ENCODE assay signal across 10 mouse cellular contexts in genomic region chr14:25599934-25600333, GRCm38 (mm10).
A peak's percentile ranks its signal among the peaks of the same experiment; 100 is the strongest.
DNase-seq lines count a peak whose midpoint lies in the region; ATAC-seq lines count a peak whose summit lies in the region.
"Had no signal": no experiment of that assay in that cellular context is flagged by ENCODE, and none has a peak within 500 bp of the region (broad histone marks: within the 10 kb centered on the region; RNA-seq: fewer than 3 reads in every experiment).

No protein-coding gene starts in this region.

- no peak for DNase-seq in cerebellum, postnatal 10 days
- no peak for DNase-seq in hindbrain, embryonic 11.5 days (ENCODE audit: low spot score)
- peak; percentile 29 for DNase-seq in ES-CJ7 (ENCODE audit: low read depth, low spot score)
- peak; percentile 61 for DNase-seq in fibroblast of lung, adult 2 months (ENCODE audit: low read depth)
- DNase-seq in right cerebral cortex, adult 2 months (ENCODE audit: low spot score in 2 of 2), result no peak
- DNase-seq in thymus, postnatal 10 days (ENCODE audit: low spot score in 2 of 2), result no peak
- DNase-seq: heart, adult 2 months; lung, embryonic 14.5 days had no signal

- peak; percentile 46; the same call in 1 of the 2 replicates for ATAC-seq in cerebellum, adult (ENCODE audit: insufficient number of reproducible peaks, low FRiP score, low TSS enrichment)
- ATAC-seq in hindbrain, embryonic 13.5 days (ENCODE audit: low FRiP score), result no peak
- ATAC-seq in hindbrain, embryonic 11.5 days (ENCODE audit: low FRiP score), result no peak

- H3K9me3 ChIP-seq in hindbrain, embryonic 13.5 days, result no peaks in the 10 kb centered on the region
- H3K9me3 ChIP-seq in hindbrain, embryonic 11.5 days (ENCODE audit: control insufficient read depth, low read length), result no peaks in the 10 kb centered on the region

- no peaks in the 10 kb centered on the region for H3K27me3 ChIP-seq in hindbrain, embryonic 13.5 days
- H3K27me3 ChIP-seq in hindbrain, embryonic 11.5 days (ENCODE audit: control insufficient read depth, insufficient read depth, low read length), result no peaks in the 10 kb centered on the region

- H3K27ac ChIP-seq in hindbrain, embryonic 13.5 days, result peak overlapping the region; percentile 62
- no peak overlapping the region for H3K27ac ChIP-seq in hindbrain, embryonic 11.5 days (ENCODE audit: low read depth, low read length)
- H3K27ac ChIP-seq: heart, adult 2 months had no signal

- H3K4me2 ChIP-seq in hindbrain, embryonic 13.5 days, result no peak overlapping the region
- no peak overlapping the region for H3K4me2 ChIP-seq in hindbrain, embryonic 11.5 days (replicated peaks; ENCODE audit: low read depth, low read length)
- H3K4me2 ChIP-seq: lung, embryonic 14.5 days had no signal

- H3K9ac ChIP-seq in hindbrain, embryonic 13.5 days, result peak overlapping the region; percentile 35; the same call in 1 of the 2 replicates
- no peak overlapping the region for H3K9ac ChIP-seq in hindbrain, embryonic 11.5 days (ENCODE audit: low read depth, low read length)
- H3K9ac ChIP-seq: lung, embryonic 14.5 days had no signal

- no peak overlapping the region for H3K4me3 ChIP-seq in hindbrain, embryonic 13.5 days
- H3K4me3 ChIP-seq in hindbrain, embryonic 11.5 days (ENCODE audit: low read depth, low read length), result no peak overlapping the region
- H3K4me3 ChIP-seq: heart, adult 2 months had no signal

- WGBS in hindbrain, embryonic 13.5 days, result 75% methylated on average over 12 of the region's 12 CpGs
- WGBS in hindbrain, embryonic 11.5 days, result 75% methylated on average over 12 of the region's 12 CpGs

- peaks cover 35% of the 10 kb centered on the region for H3K36me3 ChIP-seq in hindbrain, embryonic 13.5 days
- no peaks in the 10 kb centered on the region for H3K36me3 ChIP-seq in hindbrain, embryonic 11.5 days (ENCODE audit: control insufficient read depth, insufficient read depth, low read length)

- peaks cover 73% of the 10 kb centered on the region for H3K4me1 ChIP-seq in hindbrain, embryonic 13.5 days (replicated peaks)
- peaks cover 18% of the 10 kb centered on the region for H3K4me1 ChIP-seq in hindbrain, embryonic 11.5 days (replicated peaks; ENCODE audit: control insufficient read depth, insufficient read depth, low read length)

Comparison
In these comparisons a context has a peak if more than half of its experiments do, and no peak if none do; other contexts are left out.
1. DNase-seq: peak in ES-CJ7 (single experiment) and fibroblast of lung, adult 2 months (single experiment); none in cerebellum, postnatal 10 days (0 of 2), hindbrain, embryonic 11.5 days (single experiment), right cerebral cortex, adult 2 months (0 of 2) and thymus, postnatal 10 days (0 of 2).